Mouse (Mus musculus): Measurements from ENCODE around the gene Tpm1. TPM values are rescaled to one million over a fixed set of nuclear protein-coding genes. Genes with fewer than 3 reads are reported as not detected.

Gene Tpm1
- total RNA-seq, 4 experiments from 2014 or later: 179 to 185 (median 182) TPM

DNA sequence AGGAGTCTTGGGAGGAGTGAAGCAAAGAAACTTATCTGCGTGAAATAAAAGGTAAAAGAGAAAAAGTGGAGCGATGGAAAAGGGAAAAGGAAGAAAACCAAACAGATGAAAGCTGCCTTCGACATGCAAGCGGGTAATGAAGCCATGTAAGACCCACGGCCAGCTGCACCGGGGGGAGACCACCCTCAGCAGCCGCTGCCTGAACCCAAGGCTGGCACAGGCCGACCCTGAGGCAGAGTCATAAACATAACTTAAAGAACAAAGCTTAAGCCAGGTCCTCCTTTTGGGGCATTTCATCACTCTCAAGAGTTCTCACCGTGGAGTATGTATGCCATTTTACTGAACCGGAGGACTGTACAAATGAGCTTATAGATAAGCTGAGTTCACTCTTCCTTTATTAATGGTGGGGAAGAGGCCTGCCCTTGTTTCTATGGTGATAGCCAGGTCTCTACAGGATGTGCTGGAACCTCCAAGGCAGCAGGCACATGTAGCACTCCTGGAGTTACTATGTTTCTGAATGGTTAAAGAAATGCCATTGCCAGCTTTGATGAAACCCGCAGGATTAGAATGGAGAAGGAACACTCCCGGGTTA lies 21.0 kb downstream of the Tpm1 start:
- no peak for DNase-seq (ENCODE audit: low spot score in 2 of 2)

DNA sequence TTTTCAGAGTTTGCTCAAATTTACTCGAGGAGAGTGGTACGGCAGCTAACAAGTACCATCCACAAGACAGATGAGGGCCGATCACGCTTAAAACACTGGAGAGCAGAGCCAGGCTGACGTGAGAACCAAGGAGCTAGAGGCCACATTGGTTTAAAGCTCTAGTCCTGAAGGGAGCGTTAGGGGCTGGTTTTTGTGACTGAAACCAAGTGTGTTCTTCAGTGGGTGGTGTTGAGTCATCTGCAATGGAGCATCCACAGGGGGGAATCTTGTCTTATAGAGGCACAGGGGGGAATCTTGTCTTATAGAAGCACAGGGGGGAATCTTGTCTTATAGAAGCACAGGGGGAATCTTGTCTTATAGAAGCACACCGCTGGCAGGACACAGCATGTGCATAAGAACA lies 22.3 kb downstream of the Tpm1 start:
- DNase-seq (ENCODE audit: low spot score in 2 of 2): no peak

DNA sequence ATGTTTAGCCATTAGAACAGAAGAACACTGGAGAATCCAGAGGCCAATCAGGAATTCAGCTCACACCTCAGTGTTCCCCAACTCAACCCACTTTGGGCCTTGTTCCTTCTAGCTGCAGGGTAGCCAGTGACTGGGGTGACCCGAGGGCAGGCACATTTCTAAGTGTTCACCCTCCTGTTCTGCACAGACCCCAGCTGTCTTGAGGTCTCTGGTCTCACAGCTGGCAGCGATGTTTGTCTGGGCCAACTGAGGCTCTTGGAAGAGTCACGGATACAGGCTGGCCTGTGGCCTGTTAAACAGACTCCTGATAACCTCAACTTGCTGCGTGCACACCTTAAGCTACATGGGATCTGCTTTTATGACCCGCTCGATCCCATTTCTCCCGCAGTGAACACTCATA lies 23.1 kb downstream of the Tpm1 start:
- DNase-seq (ENCODE audit: low spot score in 2 of 2): no peak

GRCm38 (mm10) chr9:67024889-67025692 lies 24.1 kb downstream of the Tpm1 start:
- no peak for DNase-seq (ENCODE audit: low spot score in 2 of 2)

DNA sequence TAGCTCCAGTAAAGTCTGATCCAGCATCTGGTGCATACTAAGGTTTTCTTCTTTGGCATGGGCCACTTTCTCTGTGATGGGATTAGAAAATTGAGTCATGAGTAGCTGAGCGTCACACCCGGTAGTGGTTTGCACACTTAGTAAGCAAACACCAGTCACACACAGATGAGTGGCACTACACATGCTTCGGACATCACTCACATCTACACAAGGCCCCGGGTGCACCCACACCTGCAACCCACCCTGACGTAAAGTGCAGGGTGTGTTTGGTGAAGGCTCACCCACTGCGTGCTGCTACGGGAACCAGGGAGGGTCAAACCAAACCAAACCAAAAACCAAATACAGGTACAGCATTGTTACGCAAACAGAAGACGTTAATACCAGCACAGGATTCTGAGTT lies 25.8 kb downstream of the Tpm1 start:
- DNase-seq (ENCODE audit: low spot score in 2 of 2): no peak

- DNase-seq (ENCODE audit: low spot score in 2 of 2): no peak
Observed at GRCm38 (mm10) chr9:67020063-67020462, 29.1 kb downstream of the Tpm1 start.

- DNase-seq (ENCODE audit: low spot score in 2 of 2): no peak
Observed at GRCm38 (mm10) chr9:67013501-67013900, 35.7 kb downstream of the Tpm1 start.

GRCm38 (mm10) chr9:67012470-67012869 lies 36.7 kb downstream of the Tpm1 start:
- DNase-seq (ENCODE audit: low spot score in 2 of 2): no peak

DNA sequence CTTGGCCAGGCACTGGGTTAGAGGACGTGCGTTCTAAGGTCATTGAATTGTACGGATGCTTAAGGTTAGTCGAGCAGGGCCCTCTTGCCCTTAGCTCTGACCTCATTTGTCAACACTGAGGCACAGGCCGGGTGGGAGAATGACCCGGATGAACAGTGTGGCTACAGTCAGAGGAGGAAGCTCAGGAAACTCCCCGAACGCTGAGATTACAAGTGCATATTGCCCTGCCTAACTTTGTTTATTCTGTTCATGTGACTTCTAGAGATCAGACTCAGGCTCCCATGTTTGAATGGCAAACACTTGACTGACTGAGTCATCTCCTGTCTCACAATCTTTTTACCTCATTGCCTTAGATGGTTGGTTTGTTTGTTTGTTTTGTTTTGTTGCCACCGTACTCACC lies 37.7 kb downstream of the Tpm1 start:
- no peak for DNase-seq (ENCODE audit: low spot score in 2 of 2)

DNA sequence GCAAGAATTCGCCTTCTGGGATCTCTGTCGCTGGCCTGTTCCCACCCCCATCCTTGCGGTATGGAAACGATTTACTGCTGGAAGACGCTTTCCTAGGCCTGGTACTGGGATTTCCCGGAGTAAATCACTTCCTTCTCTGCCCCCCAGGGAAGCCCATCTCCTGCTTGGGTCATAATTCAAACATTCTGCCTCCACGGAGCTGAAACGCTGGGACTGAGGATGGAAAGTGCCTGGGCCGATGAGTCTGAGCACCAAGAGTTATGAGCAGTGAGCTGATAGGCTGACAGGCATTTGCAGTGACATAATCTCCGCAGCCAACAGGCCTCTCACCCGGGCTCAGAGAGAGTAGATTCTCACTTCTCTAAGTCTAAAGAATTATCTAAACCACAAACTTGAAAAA lies 40.4 kb downstream of the Tpm1 start:
- DNase-seq (ENCODE audit: low spot score in 2 of 2): no peak

DNA sequence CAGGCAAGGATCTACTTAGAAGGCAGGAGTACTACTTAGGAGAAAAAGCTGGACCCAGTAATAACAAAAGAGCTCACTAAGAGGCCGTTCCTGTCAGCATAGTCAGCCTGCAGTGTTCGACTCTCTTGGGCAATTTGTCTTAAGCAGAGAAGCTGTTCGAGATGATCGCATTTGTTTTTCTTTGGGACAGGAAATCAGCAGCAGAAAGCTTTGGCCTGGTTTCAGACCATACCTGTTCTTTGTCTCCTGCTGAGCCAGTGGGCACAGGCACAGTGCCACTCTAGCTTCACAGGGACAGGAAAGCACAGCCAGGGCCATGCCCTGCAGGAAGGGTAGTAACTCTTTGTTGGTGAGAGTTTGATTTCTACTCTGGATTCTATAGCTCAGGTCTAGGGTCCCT lies 42.8 kb downstream of the Tpm1 start:
- no peak for DNase-seq (ENCODE audit: low spot score in 2 of 2)

GRCm38 (mm10) chr9:67005161-67005742 lies 44.0 kb downstream of the Tpm1 start:
- no peak for DNase-seq (ENCODE audit: low spot score in 2 of 2)

DNA sequence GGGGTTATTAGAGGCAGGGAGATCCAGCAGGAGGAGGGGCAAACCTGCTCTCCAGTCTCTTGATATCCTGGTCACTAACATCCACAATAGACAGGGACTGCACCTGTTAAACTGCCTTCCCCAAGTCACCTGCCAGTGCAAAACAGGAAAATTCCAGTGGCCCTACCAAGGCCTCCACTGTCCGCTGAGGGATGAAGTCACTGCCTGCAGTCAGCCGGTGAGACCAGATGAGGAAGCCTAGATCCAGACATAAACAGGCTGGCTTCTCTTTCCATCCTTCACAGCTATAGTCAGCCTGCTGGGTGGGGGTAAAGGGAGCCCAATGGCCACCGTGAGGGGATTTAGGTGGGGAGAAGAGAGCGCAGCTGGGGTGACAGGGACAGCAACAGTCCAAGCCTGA lies 45.5 kb downstream of the Tpm1 start:
- no peak for DNase-seq (ENCODE audit: low spot score in 2 of 2)

DNA sequence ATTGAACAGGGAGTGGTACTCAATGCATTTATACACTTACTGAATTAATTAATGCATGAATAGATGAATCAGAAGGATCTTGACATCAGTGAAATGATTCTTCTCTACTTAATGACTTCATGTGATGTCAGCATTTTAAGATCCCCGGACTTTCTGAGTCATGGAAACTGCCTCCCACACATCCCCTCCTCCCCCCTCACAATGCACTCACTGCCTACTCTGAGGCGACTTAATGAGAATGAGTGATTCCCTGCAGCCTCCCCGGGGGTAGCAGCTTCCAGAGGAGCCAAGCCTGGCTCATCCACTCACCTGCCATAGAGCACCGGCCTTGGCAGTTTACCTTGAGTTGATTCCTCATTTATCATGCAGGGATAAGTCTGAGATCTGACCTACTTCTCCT lies 46.0 kb downstream of the Tpm1 start:
- DNase-seq (ENCODE audit: low spot score in 2 of 2): no peak

DNA sequence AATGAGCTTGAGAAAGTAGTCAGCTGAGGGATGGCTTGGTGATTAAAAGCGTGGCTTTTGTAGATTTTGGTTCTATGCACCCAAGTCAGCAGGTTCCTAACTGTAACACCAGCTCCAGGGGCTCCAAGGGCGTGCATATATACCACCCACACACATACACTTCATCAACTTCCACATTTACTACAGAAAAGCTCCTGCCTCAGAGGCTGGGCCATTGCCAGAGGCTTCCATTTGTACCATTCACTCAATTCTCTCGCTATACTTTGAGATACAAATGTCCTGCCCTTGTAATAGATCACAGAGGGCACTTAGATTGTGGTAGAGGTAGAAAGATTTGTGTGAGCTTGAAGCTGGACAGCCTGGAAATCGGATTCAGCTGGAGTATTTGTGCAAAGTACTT lies 47.7 kb downstream of the Tpm1 start:
- DNase-seq (ENCODE audit: low spot score in 2 of 2): no peak

DNA sequence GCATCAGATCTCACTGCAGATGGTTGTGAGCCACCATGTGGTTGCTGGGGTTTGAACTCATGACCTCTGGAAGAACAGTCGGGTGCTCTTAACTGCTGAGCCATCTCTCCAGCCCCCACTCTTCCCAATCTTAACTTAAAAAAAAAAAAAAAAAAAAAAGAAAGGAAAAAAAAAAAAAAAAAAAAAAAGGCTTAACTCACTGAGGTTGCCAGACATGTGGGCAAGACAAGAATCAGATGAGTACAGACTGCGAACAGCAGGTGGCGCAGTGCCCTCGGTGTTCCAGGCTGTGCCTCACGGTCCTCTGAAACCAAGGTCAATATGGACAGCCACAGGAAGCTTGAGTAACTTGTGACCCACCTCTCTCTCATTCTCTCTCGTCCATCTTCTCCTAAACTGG lies 48.2 kb downstream of the Tpm1 start:
- DNase-seq (ENCODE audit: low spot score in 2 of 2): peak in 1 of 2 experiments; percentile 63

- DNase-seq (ENCODE audit: low spot score in 2 of 2): no peak
Observed at GRCm38 (mm10) chr9:66999698-67000097, 49.5 kb downstream of the Tpm1 start.

GRCm38 (mm10) chr9:66991750-66992410 lies 57.3 kb downstream of the Tpm1 start:
- no peak for DNase-seq (ENCODE audit: low spot score in 2 of 2)

GRCm38 (mm10) chr9:66991021-66991749 lies 58.0 kb downstream of the Tpm1 start:
- DNase-seq (ENCODE audit: low spot score in 2 of 2): no peak

DNA sequence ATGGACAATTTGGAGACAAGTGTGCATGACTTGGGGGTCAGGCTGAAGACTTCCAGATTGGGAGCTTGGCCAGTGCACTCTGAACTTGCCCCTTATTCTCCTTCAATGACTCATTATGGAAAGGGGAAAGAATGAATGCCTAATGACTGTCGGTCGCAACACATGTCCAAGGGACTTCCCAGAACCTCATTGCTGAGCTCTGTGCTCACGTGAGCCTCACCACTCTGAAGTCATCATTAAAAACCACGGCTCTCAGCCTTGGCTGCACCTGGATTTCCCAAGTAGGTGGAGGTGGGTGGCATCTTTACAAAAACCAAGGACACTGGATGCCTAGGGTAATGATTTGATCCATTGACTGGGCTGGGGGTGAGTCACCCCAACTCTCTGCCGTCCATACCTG lies 59.2 kb downstream of the Tpm1 start:
- no peak for DNase-seq (ENCODE audit: low spot score in 2 of 2)

- no peak for DNase-seq (ENCODE audit: low spot score in 2 of 2)
Observed at GRCm38 (mm10) chr9:66989581-66989980, 59.6 kb downstream of the Tpm1 start.
